ENCODE assay signal across 26 mouse cellular contexts in the genomic region with DNA sequence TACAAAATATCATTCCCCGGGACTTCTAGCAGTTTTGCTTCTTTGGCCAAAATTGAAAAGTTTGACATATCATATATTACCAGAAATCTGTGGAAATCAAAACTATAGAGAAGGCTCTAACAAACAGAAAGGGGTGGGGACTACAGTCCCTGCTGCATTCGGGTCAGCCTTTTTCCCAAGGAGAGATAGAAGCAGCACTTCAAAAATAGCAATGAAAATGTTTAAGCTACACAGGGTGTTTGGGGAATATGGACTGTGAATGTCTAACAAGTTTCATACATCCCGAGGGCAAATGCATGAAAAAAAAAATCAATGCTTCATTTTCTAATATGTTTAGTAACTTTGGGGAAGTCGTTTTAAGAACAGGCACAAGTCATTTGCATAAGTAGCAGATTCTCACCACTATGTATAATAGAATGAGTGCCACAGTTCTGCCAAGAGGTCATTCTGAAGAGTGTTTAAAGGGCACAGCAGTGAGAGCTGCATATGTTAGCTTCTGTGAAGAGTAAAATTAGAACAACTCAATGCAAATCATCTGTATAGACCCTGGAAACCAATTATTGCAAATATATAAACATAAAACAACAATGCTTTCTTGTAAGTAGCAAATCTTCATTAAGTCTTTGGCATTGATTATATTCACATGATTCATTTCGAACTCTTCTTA.
DNase-seq lines count a peak whose midpoint lies in the region; ATAC-seq and TF ChIP-seq lines count a peak whose summit lies in the region.
"Had no signal": no experiment of that assay in that cellular context is flagged by ENCODE, and none has a peak within 500 bp of the region (broad histone marks: within the 10 kb centered on the region; RNA-seq: fewer than 3 reads in every experiment).

No protein-coding gene starts in this region.

- H3K4me1 ChIP-seq in midbrain, embryonic 11.5 days (ENCODE audit: control insufficient read depth, insufficient read depth, low read length) = no peaks in the 10 kb centered on the region
- H3K4me1 ChIP-seq in midbrain, embryonic 10.5 days = no peaks in the 10 kb centered on the region
- H3K4me1 ChIP-seq in forebrain, embryonic 15.5 days = peaks cover 6% of the 10 kb centered on the region; the same call in 1 of the 2 replicates
- no peaks in the 10 kb centered on the region for H3K4me1 ChIP-seq in hindbrain, postnatal 0 days (ENCODE audit: insufficient read depth, low read length)
- H3K4me1 ChIP-seq in midbrain, postnatal 0 days (ENCODE audit: insufficient read depth, low read length) = no peaks in the 10 kb centered on the region
- H3K4me1 ChIP-seq: heart, embryonic 10.5 days; kidney, embryonic 15.5 days; liver, embryonic 15.5 days; lung, embryonic 15.5 days had no signal

- H3K27ac ChIP-seq in midbrain, embryonic 11.5 days (ENCODE audit: low read depth, low read length) = no peak overlapping the region
- no peak overlapping the region for H3K27ac ChIP-seq in midbrain, embryonic 10.5 days (replicated peaks)
- H3K27ac ChIP-seq in forebrain, embryonic 15.5 days (replicated peaks) = no peak overlapping the region
- no peak overlapping the region for H3K27ac ChIP-seq in hindbrain, postnatal 0 days
- no peak overlapping the region for H3K27ac ChIP-seq in midbrain, postnatal 0 days (ENCODE audit: low read depth, low read length)
- H3K27ac ChIP-seq: heart, embryonic 10.5 days; kidney, embryonic 15.5 days; left cerebral cortex, adult 2 months; liver, embryonic 15.5 days; lung, embryonic 15.5 days; stomach, postnatal 0 days had no signal

- intact Hi-C loops in heart, postnatal 14 days (cut with DNase I) = no loop called here

- no peak overlapping the region for H3K9ac ChIP-seq in midbrain, embryonic 11.5 days (ENCODE audit: low read length)
- H3K9ac ChIP-seq in forebrain, embryonic 15.5 days (replicated peaks) = no peak overlapping the region
- H3K9ac ChIP-seq in hindbrain, postnatal 0 days (replicated peaks; ENCODE audit: low read length) = no peak overlapping the region
- H3K9ac ChIP-seq in midbrain, postnatal 0 days (replicated peaks; ENCODE audit: low read length, poor library complexity, severe bottlenecking) = no peak overlapping the region
- H3K9ac ChIP-seq: kidney, embryonic 15.5 days; liver, embryonic 15.5 days; lung, embryonic 15.5 days had no signal

- H3K4me3 ChIP-seq in midbrain, embryonic 11.5 days (ENCODE audit: low read depth, low read length) = no peak overlapping the region
- H3K4me3 ChIP-seq in midbrain, embryonic 10.5 days = no peak overlapping the region
- no peak overlapping the region for H3K4me3 ChIP-seq in forebrain, embryonic 15.5 days
- no peak overlapping the region for H3K4me3 ChIP-seq in hindbrain, postnatal 0 days (ENCODE audit: low read length)
- H3K4me3 ChIP-seq in midbrain, postnatal 0 days (ENCODE audit: low read depth, low read length) = no peak overlapping the region
- H3K4me3 ChIP-seq: heart, embryonic 10.5 days; kidney, embryonic 15.5 days; left cerebral cortex, adult 2 months; liver, embryonic 15.5 days; lung, embryonic 15.5 days; myocyte had no signal

- 61% methylated on average over 5 of the region's 5 CpGs for WGBS in midbrain, embryonic 11.5 days
- 69% methylated on average over 5 of the region's 5 CpGs for WGBS in midbrain, embryonic 10.5 days
- 42% methylated on average over 5 of the region's 5 CpGs for WGBS in forebrain, embryonic 15.5 days
- WGBS in hindbrain, postnatal 0 days = 47% methylated on average over 5 of the region's 5 CpGs
- 49% methylated on average over 5 of the region's 5 CpGs for WGBS in midbrain, postnatal 0 days

- ATAC-seq in midbrain, embryonic 11.5 days (ENCODE audit: low FRiP score) = peak; percentile 91
- ATAC-seq in forebrain, embryonic 15.5 days (replicated peaks) = peak; percentile 64
- ATAC-seq in hindbrain, postnatal 0 days = no peak
- no peak for ATAC-seq in midbrain, postnatal 0 days (ENCODE audit: low FRiP score)
- ATAC-seq: intestine, postnatal 0 days; Patski had no signal

- no peaks in the 10 kb centered on the region for H3K9me3 ChIP-seq in midbrain, embryonic 11.5 days (ENCODE audit: control insufficient read depth, low read length)
- H3K9me3 ChIP-seq in midbrain, embryonic 10.5 days (replicated peaks) = no peaks in the 10 kb centered on the region
- no peaks in the 10 kb centered on the region for H3K9me3 ChIP-seq in forebrain, embryonic 15.5 days
- no peaks in the 10 kb centered on the region for H3K9me3 ChIP-seq in hindbrain, postnatal 0 days (ENCODE audit: low read length)
- no peaks in the 10 kb centered on the region for H3K9me3 ChIP-seq in midbrain, postnatal 0 days (ENCODE audit: low read length)
- H3K9me3 ChIP-seq: G1E; heart, embryonic 10.5 days; kidney, embryonic 15.5 days; liver, embryonic 15.5 days; lung, embryonic 15.5 days had no signal

- H3K4me2 ChIP-seq in midbrain, embryonic 11.5 days = no peak overlapping the region
- no peak overlapping the region for H3K4me2 ChIP-seq in forebrain, embryonic 15.5 days (replicated peaks)
- no peak overlapping the region for H3K4me2 ChIP-seq in hindbrain, postnatal 0 days (ENCODE audit: low read depth, low read length)
- no peak overlapping the region for H3K4me2 ChIP-seq in midbrain, postnatal 0 days (ENCODE audit: low read depth, low read length, poor library complexity, severe bottlenecking)
- H3K4me2 ChIP-seq: kidney, embryonic 15.5 days; liver, embryonic 15.5 days; lung, embryonic 15.5 days had no signal

- TF ChIP-seq CTCF in hindbrain, postnatal 0 days (IDR thresholded peaks at IDR 0.05; ENCODE audit: low read depth) = no peak
- TF ChIP-seq CTCF in midbrain, postnatal 0 days (IDR thresholded peaks at IDR 0.05) = no peak

- H3K27me3 ChIP-seq in midbrain, embryonic 11.5 days (ENCODE audit: control insufficient read depth, insufficient read depth, low read length) = no peaks in the 10 kb centered on the region
- H3K27me3 ChIP-seq in midbrain, embryonic 10.5 days (ENCODE audit: low read depth, poor library complexity, severe bottlenecking) = no peaks in the 10 kb centered on the region
- no peaks in the 10 kb centered on the region for H3K27me3 ChIP-seq in forebrain, embryonic 15.5 days
- H3K27me3 ChIP-seq in hindbrain, postnatal 0 days (ENCODE audit: insufficient read depth, low read length) = no peaks in the 10 kb centered on the region
- H3K27me3 ChIP-seq in midbrain, postnatal 0 days (ENCODE audit: insufficient read depth, low read length) = no peaks in the 10 kb centered on the region
- H3K27me3 ChIP-seq: CH12.LX; kidney, embryonic 15.5 days; liver, embryonic 15.5 days; lung, embryonic 15.5 days; Patski had no signal

- peak; percentile 83 for DNase-seq in midbrain, embryonic 11.5 days (ENCODE audit: low spot score, missing footprints)
- DNase-seq in midbrain, embryonic 10.5 days (ENCODE audit: low spot score) = no peak
- DNase-seq in hindbrain, postnatal 0 days (ENCODE audit: low spot score) = peak; percentile 2
- peak; percentile 20 for DNase-seq in midbrain, postnatal 0 days (ENCODE audit: low spot score)
- no peak for DNase-seq in lung, postnatal 4 days
- DNase-seq in heart, postnatal 14 days = no peak
- DNase-seq in urinary bladder, adult 2 months (ENCODE audit: low spot score) = no peak
- DNase-seq: adrenal gland, postnatal 36 days; B cell, adult 2 months; cerebellum, adult 18-20 months; cerebellum, postnatal 36 days; kidney, postnatal 36 days; lung, postnatal 36 days; thymus, adult 2 months had no signal

- no peaks in the 10 kb centered on the region for H3K36me3 ChIP-seq in midbrain, embryonic 11.5 days (ENCODE audit: control insufficient read depth, insufficient read depth, low read length)
- H3K36me3 ChIP-seq in midbrain, embryonic 10.5 days = no peaks in the 10 kb centered on the region
- H3K36me3 ChIP-seq in forebrain, embryonic 15.5 days = no peaks in the 10 kb centered on the region
- no peaks in the 10 kb centered on the region for H3K36me3 ChIP-seq in hindbrain, postnatal 0 days (ENCODE audit: insufficient read depth, low read length)
- no peaks in the 10 kb centered on the region for H3K36me3 ChIP-seq in midbrain, postnatal 0 days (ENCODE audit: insufficient read depth, low read length)
- H3K36me3 ChIP-seq: G1E; heart, embryonic 10.5 days; kidney, embryonic 15.5 days; liver, embryonic 15.5 days; lung, embryonic 15.5 days had no signal

Comparison
In these comparisons a context has a peak if more than half of its experiments do, and no peak if none do; other contexts are left out.
1. ATAC-seq: peak in midbrain, embryonic 11.5 days (single experiment) and forebrain, embryonic 15.5 days (single experiment); none in hindbrain, postnatal 0 days (single experiment) and midbrain, postnatal 0 days (single experiment).
2. DNase-seq: peak in midbrain, embryonic 11.5 days (single experiment), hindbrain, postnatal 0 days (single experiment) and midbrain, postnatal 0 days (single experiment); none in midbrain, embryonic 10.5 days (single experiment), lung, postnatal 4 days (0 of 2), heart, postnatal 14 days (0 of 2) and urinary bladder, adult 2 months (single experiment).